Mouse (Mus musculus) left cerebral cortex, postnatal 36 days (tissue): ENCODE measurements around the gene Rhog. TPM values are rescaled to one million over a fixed set of nuclear protein-coding genes. Genes with fewer than 3 reads are reported as not detected.

ENCODE experiments used
- total RNA-seq, 2 experiments: library from RNA; stranded (reverse); gene quantifications; 2 replicates each; pipeline ENCODE4 v1.2.3; 2021

Rhog gene
- total RNA-seq, 2 experiments from 2014 or later: 25.5 to 31.0 TPM

Other genes with a start within 250 kb of the Rhog start
- gene Il18bp, start 237.4 kb downstream of the Rhog start, total RNA-seq: 10 to 100 TPM in 1 of 2 experiments, 1 to 10 TPM in 1; 3.7 to 10.6 TPM
- 10 to 100 TPM; 40.2 to 48.5 TPM for gene Rnf121, start 190.6 kb downstream of the Rhog start, total RNA-seq
- 10 to 100 TPM; 19.9 to 32.1 TPM for gene Xndc1, start 190.5 kb downstream of the Rhog start, total RNA-seq
- 1 to 10 TPM; 1.2 TPM for gene Xntrpc, start 190.3 kb downstream of the Rhog start, total RNA-seq
- gene Trpc2, start 172.9 kb downstream of the Rhog start, total RNA-seq: 1 to 10 TPM in 1 of 2 experiments, under 1 TPM in 1; 0.27 to 2.3 TPM
- not detected for gene Art1, start 154.3 kb downstream of the Rhog start, total RNA-seq
- not detected for gene Art5, start 146.6 kb downstream of the Rhog start, total RNA-seq
- gene Chrna10, start 139.2 kb downstream of the Rhog start, total RNA-seq: under 1 TPM; 0.45 to 0.52 TPM
- 10 to 100 TPM; 34.0 to 44.5 TPM for gene Nup98, start 45.9 kb downstream of the Rhog start, total RNA-seq
- gene Pgap2, start 45.8 kb downstream of the Rhog start, total RNA-seq: 10 to 100 TPM; 22.1 to 23.1 TPM
- gene Stim1, start 11.8 kb upstream of the Rhog start, total RNA-seq: 10 to 100 TPM; 88.5 to 92.8 TPM
- 10 to 100 TPM; 10.8 to 13.0 TPM for gene Rrm1, start 185.6 kb upstream of the Rhog start, total RNA-seq
- gene Olfr543, start 225.6 kb upstream of the Rhog start, total RNA-seq: not detected
- not detected for gene Olfr544, start 232.3 kb upstream of the Rhog start, total RNA-seq
- not detected for gene Olfr545, start 243.5 kb upstream of the Rhog start, total RNA-seq